Mouse (Mus musculus) lung, adult 2 months (tissue): ENCODE measurements around the gene Dst.

ENCODE experiments used
- CTCF ChIP-seq: fragments of 200-500 bp; IDR thresholded peaks from 2 replicates; pipeline ENCODE4 v1.5.1; 2011; ENCODE audit warnings: mild to moderate bottlenecking, low read length, control low read depth; ENCODE audit not compliant: insufficient read depth
- POLR2A ChIP-seq: fragments of 200-500 bp; IDR thresholded peaks from 2 replicates; pipeline ENCODE4 v1.6.1; 2011; ENCODE audit warnings: low read depth, mild to moderate bottlenecking, control low read depth, low read length, borderline replicate concordance; ENCODE audit errors: extremely low read depth

DNA sequence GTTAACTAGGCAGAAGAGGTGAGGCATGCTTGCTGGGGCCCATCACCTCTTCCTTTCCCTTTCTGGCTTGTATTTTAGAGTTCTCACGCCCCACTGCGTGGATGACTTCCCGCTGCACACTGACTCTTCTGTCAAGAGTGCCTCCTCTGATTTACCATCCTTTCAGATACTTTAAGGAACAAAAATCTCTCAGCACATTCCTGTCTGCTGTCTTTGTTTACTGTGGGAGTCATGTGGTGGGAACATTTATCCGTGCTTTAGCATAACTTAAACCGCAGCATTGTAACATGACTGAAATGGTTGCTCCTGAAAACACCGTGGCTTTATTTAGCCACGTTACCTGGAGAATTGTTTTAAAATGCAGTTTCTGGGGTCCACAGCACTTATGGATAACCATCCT lies 182.7 kb downstream of the Dst start:
- TF ChIP-seq POLR2A (no peak), CTCF (no peak)
